9 mouse cellular contexts compared by ENCODE assay signal in genomic region chr7:127767671-127768345, GRCm38 (mm10). TPM values are rescaled to one million over a fixed set of nuclear protein-coding genes. Genes with fewer than 3 reads are reported as not detected.
DNase-seq lines count a peak whose midpoint lies in the region; ATAC-seq and TF ChIP-seq lines count a peak whose summit lies in the region.
"Had no signal": no experiment of that assay in that cellular context is flagged by ENCODE, and none has a peak within 500 bp of the region (broad histone marks: within the 10 kb centered on the region; RNA-seq: fewer than 3 reads in every experiment).

No protein-coding gene starts in this region.

- H3K4me3 ChIP-seq in layer of hippocampus, adult 2 months: no peak overlapping the region
- no peak overlapping the region for H3K4me3 ChIP-seq in limb, embryonic 13.5 days

- H3K9me3 ChIP-seq in limb, embryonic 13.5 days: no peaks in the 10 kb centered on the region

- H3K9ac ChIP-seq in limb, embryonic 13.5 days: peak overlapping the region; percentile 13; the same call in 1 of the 2 replicates

- WGBS in limb, embryonic 13.5 days: 93% methylated on average over 19 of the region's 19 CpGs

- H3K27ac ChIP-seq in layer of hippocampus, adult 2 months: peak overlapping the region; percentile 88; the same call in 1 of the 2 replicates
- H3K27ac ChIP-seq in limb, embryonic 13.5 days: peak overlapping the region; percentile 73; the same call in 1 of the 2 replicates
- H3K27ac ChIP-seq: macrophage had no signal

- no peak for ATAC-seq in limb, embryonic 13.5 days (ENCODE audit: low FRiP score, low read depth)

- peak; percentile 38 for DNase-seq in cerebellum, adult 11 months
- no peak for DNase-seq in cerebellum, postnatal 36 days
- DNase-seq in layer of hippocampus, adult 2 months (ENCODE audit: low spot score in 2 of 2): no peak
- DNase-seq in layer of hippocampus, adult 11-12 months (ENCODE audit: low spot score): no peak
- DNase-seq in cerebellum, adult 9-11 months: peak; percentile 67
- no peak for DNase-seq in frontal cortex, adult 2 months (ENCODE audit: extremely low spot score in 1 of 2, low spot score in 1 of 2)
- DNase-seq in frontal cortex, postnatal 36 days (ENCODE audit: low spot score in 2 of 2): no peak

- H3K4me1 ChIP-seq in limb, embryonic 13.5 days: peaks cover 17% of the 10 kb centered on the region

- no peak for TF ChIP-seq CTCF in layer of hippocampus, adult 2 months (conservative IDR thresholded peaks at IDR 0.05)

- no peaks in the 10 kb centered on the region for H3K27me3 ChIP-seq in limb, embryonic 13.5 days

- H3K4me2 ChIP-seq in limb, embryonic 13.5 days (replicated peaks): no peak overlapping the region

- peaks cover 54% of the 10 kb centered on the region for H3K36me3 ChIP-seq in limb, embryonic 13.5 days

RNA-seq across cellular contexts. Expression of gene Orai3, which starts 1.8 kb away (rescaled TPM):
- total RNA-seq in layer of hippocampus, adult 2 months (2021): 10 to 100 TPM; 30.1 to 31.5 TPM
- 20.1 and 20.8 TPM in 2 replicates for polyA plus RNA-seq in limb, embryonic 13.5 days (2015; fragmentation: Nextera tagmentation; extraction: Ambion mirVana)
- polyA plus RNA-seq in frontal cortex, adult 2 months (2012; rRNA removed): 19.9 and 20.6 TPM in 2 replicates

RNA-seq across cellular contexts. Expression of gene Setd1a, which starts 8.7 kb away (rescaled TPM):
- 10 to 100 TPM; 44.5 to 49.4 TPM for total RNA-seq in layer of hippocampus, adult 2 months (2021)
- 28.1 and 30.8 TPM in 2 replicates for polyA plus RNA-seq in limb, embryonic 13.5 days (2015; fragmentation: Nextera tagmentation; extraction: Ambion mirVana)
- 20.2 and 21.8 TPM in 2 replicates for polyA plus RNA-seq in frontal cortex, adult 2 months (2012; rRNA removed)

RNA-seq across cellular contexts. Expression of gene Gm49388, which starts 17.6 kb away (rescaled TPM):
- 1 to 10 TPM; 1.4 to 3.3 TPM for total RNA-seq in layer of hippocampus, adult 2 months (2021)
- polyA plus RNA-seq in limb, embryonic 13.5 days (2015; fragmentation: Nextera tagmentation; extraction: Ambion mirVana): not detected in 2 replicates
- 0.06 TPM in 1 of 2 replicates, not detected in the other for polyA plus RNA-seq in frontal cortex, adult 2 months (2012; rRNA removed)

RNA-seq across cellular contexts. Expression of gene Fbxl19, which starts 23.5 kb away (rescaled TPM):
- 10 to 100 TPM; 53.8 to 59.7 TPM for total RNA-seq in layer of hippocampus, adult 2 months (2021)
- 6.7 TPM in 2 replicates for polyA plus RNA-seq in limb, embryonic 13.5 days (2015; fragmentation: Nextera tagmentation; extraction: Ambion mirVana)
- polyA plus RNA-seq in frontal cortex, adult 2 months (2012; rRNA removed): 58.3 and 62.6 TPM in 2 replicates

RNA-seq across cellular contexts. Expression of gene Hsd3b7, which starts 32.6 kb away (rescaled TPM):
- 1 to 10 TPM; 7.0 to 8.8 TPM for total RNA-seq in layer of hippocampus, adult 2 months (2021)
- 11.2 and 11.3 TPM in 2 replicates for polyA plus RNA-seq in limb, embryonic 13.5 days (2015; fragmentation: Nextera tagmentation; extraction: Ambion mirVana)
- polyA plus RNA-seq in frontal cortex, adult 2 months (2012; rRNA removed): 15.7 and 17.3 TPM in 2 replicates

Comparison
In these comparisons a context has a peak if more than half of its experiments do, and no peak if none do; other contexts are left out.
1. DNase-seq: peak in cerebellum, adult 11 months (single experiment) and cerebellum, adult 9-11 months (single experiment); none in cerebellum, postnatal 36 days (0 of 2), layer of hippocampus, adult 2 months (0 of 2), layer of hippocampus, adult 11-12 months (single experiment), frontal cortex, adult 2 months (0 of 2) and frontal cortex, postnatal 36 days (0 of 2).